Mouse (Mus musculus) ES-E14 (cell line): ENCODE data around the gene Il17a.

Source experiments
- CHD2 ChIP-seq: IDR thresholded peaks from 2 replicates; pipeline ENCODE4 v1.6.1; 2014; ENCODE audit warnings: mild to moderate bottlenecking, low read depth, low read length, inconsistent platforms
- HCFC1 ChIP-seq: IDR thresholded peaks from 2 replicates; pipeline ENCODE4 v1.6.1; 2012; ENCODE audit warnings: low read length, inconsistent platforms, borderline replicate concordance; ENCODE audit not compliant: insufficient read depth
- MAFK ChIP-seq: IDR thresholded peaks from 2 replicates; pipeline ENCODE4 v1.6.1; 2014; ENCODE audit warnings: mild to moderate bottlenecking, low read depth, low read length, inconsistent platforms; ENCODE audit not compliant: insufficient read depth
- ZC3H11A ChIP-seq: IDR thresholded peaks from 2 replicates; pipeline ENCODE4 v1.6.1; 2012; ENCODE audit warnings: low read depth, mild to moderate bottlenecking, inconsistent platforms, low read length, borderline replicate concordance
- ZNF384 ChIP-seq: IDR thresholded peaks from 2 replicates; pipeline ENCODE4 v1.6.1; 2012; ENCODE audit warnings: low read depth, low read length, inconsistent platforms

GRCm38 (mm10) chr1:20761411-20761810 is 30.7 kb downstream of the Il17a start:
- no peak for TF ChIP-seq CHD2
- TF ChIP-seq MAFK = 0 out of 2 replicates have a peak, but pooled peaks have one; percentile 7
- TF ChIP-seq ZC3H11A = no peak
- TF ChIP-seq ZNF384 = peak; percentile 91
- no peak for TF ChIP-seq HCFC1
